Mouse (Mus musculus) heart, embryonic 14.5 days (tissue): ENCODE data around the gene Aldh2. TPM values are rescaled to one million over a fixed set of nuclear protein-coding genes. Genes with fewer than 3 reads are reported as not detected.
A peak's percentile ranks its signal among the peaks of the same experiment; 100 is the strongest.

Experiments used
- ATAC-seq: fragments of 200-750 bp; cut with Nextera tagmentation; 2 replicates; pipeline ENCODE4 v1.8.0; 2017; ENCODE audit warnings: low read depth, moderate TSS enrichment; ENCODE audit not compliant: insufficient number of reproducible peaks, insufficient read depth, low FRiP score
- H3K27ac ChIP-seq, 2 experiments: fragments of 200-500 bp in 1 of 2; fragments of 300-500 bp in 1 of 2; sonication (generic) in 1 of 2; replicated peaks in 1 of 2; 2 replicates each; pipeline ENCODE4 v1.5.1; 2012 to 2014; ENCODE audit warnings: low read depth in 2 of 2, low read length in 2 of 2, control low read depth in 1 of 2, mild to moderate bottlenecking in 1 of 2, mixed read lengths in 1 of 2; ENCODE audit not compliant: control insufficient read depth in 1 of 2, insufficient read depth in 1 of 2
- H3K27me3 ChIP-seq: fragments of 300-500 bp; sonication (generic); 2 replicates; pipeline ENCODE4 v1.6.1; 2014; ENCODE audit warnings: mild to moderate bottlenecking, low read length, control low read depth; ENCODE audit not compliant: control insufficient read depth, insufficient read depth
- H3K36me3 ChIP-seq: fragments of 300-500 bp; sonication (generic); 2 replicates; pipeline ENCODE4 v1.6.1; 2014; ENCODE audit warnings: mild to moderate bottlenecking, control low read depth, low read length, mixed read lengths; ENCODE audit not compliant: control insufficient read depth, insufficient read depth
- H3K4me1 ChIP-seq, 2 experiments: fragments of 200-500 bp in 1 of 2; fragments of 300-500 bp in 1 of 2; sonication (generic) in 1 of 2; 2 replicates each; pipeline ENCODE4 v1.6.1; 2012 to 2014; ENCODE audit warnings: low read length in 2 of 2, control low read depth in 1 of 2, mixed read lengths in 1 of 2; ENCODE audit not compliant: control insufficient read depth in 2 of 2, insufficient read depth in 2 of 2
- H3K4me2 ChIP-seq: fragments of 300-500 bp; sonication (generic); 2 replicates; pipeline ENCODE4 v1.6.1; 2014; ENCODE audit warnings: mild to moderate bottlenecking, low read length
- H3K4me3 ChIP-seq, 2 experiments: fragments of 200-500 bp in 1 of 2; fragments of 300-500 bp in 1 of 2; sonication (generic) in 1 of 2; 2 replicates each; pipeline ENCODE4 v1.5.1; 2012 to 2014; ENCODE audit warnings: low read length in 2 of 2, mild to moderate bottlenecking in 2 of 2, control low read depth in 1 of 2, low read depth in 1 of 2, moderate library complexity in 1 of 2; ENCODE audit not compliant: control insufficient read depth in 1 of 2, insufficient read depth in 1 of 2
- H3K9ac ChIP-seq: fragments of 300-500 bp; sonication (generic); 2 replicates; pipeline ENCODE4 v1.6.1; 2014; ENCODE audit warnings: mild to moderate bottlenecking, low read length
- H3K9me3 ChIP-seq: fragments of 300-500 bp; sonication (generic); 2 replicates; pipeline ENCODE4 v1.6.1; 2016; ENCODE audit warnings: low read length, control low read depth; ENCODE audit not compliant: control insufficient read depth
- WGBS: fragments of 180-500 bp; shearing (Covaris S2); extraction: QIAGEN DNeasy Blood & Tissue Kit; methylation state at CpG from one replicate; pipeline ENCODE4 v1.1.7; 2014; 5-methylcytosine and 5-hydroxymethylcytosine counted together
- polyA plus RNA-seq: library from polyadenylated mRNA; unstranded; fragments of >200 nt; fragmentation: Nextera tagmentation; extraction: Ambion mirVana; gene quantifications from 2 replicates; pipeline ENCODE4 v1.2.1, GENCODE M21; 2014

Aldh2 gene
- polyA plus RNA-seq, 1 experiment from 2014 or later = 32.0 TPM

- no peak overlapping the region for H3K9ac ChIP-seq
- no peaks in the 10 kb centered on the region for H3K27me3 ChIP-seq
- no peak overlapping the region for H3K27ac ChIP-seq
- no peak overlapping the region for H3K4me2 ChIP-seq
- WGBS = 71% methylated on average over 9 of the region's 9 CpGs
- no peak overlapping the region for H3K4me3 ChIP-seq
- ATAC-seq = no peak
- H3K4me1 ChIP-seq = peaks cover 3 to 5% of the 10 kb centered on the region in 2 experiments; a peak in 2 of 4 replicates
- no peaks in the 10 kb centered on the region for H3K9me3 ChIP-seq
- peaks cover 6% of the 10 kb centered on the region; the same call in 1 of the 2 replicates for H3K36me3 ChIP-seq
These were observed 23.7 kb downstream of the Aldh2 start for GRCm38 (mm10) chr5:121569881-121570420.

- H3K4me2 ChIP-seq = no peak overlapping the region
- H3K4me1 ChIP-seq = peaks cover 3 to 5% of the 10 kb centered on the region in 2 experiments; a peak in 2 of 4 replicates
- ATAC-seq = no peak
- 89% methylated on average over 16 of the region's 16 CpGs for WGBS
- no peak overlapping the region for H3K4me3 ChIP-seq
- H3K9me3 ChIP-seq = no peaks in the 10 kb centered on the region
- peaks cover 3% of the 10 kb centered on the region; the same call in 1 of the 2 replicates for H3K36me3 ChIP-seq
- no peak overlapping the region for H3K9ac ChIP-seq
- no peaks in the 10 kb centered on the region for H3K27me3 ChIP-seq
- no peak overlapping the region for H3K27ac ChIP-seq
These were observed 27.5 kb downstream of the Aldh2 start for GRCm38 (mm10) chr5:121566035-121566681.

GRCm38 (mm10) chr5:121564468-121564895 is 29.1 kb downstream of the Aldh2 start:
- ATAC-seq = no peak
- Histone ChIP-seq H3K4me3 (no peak overlapping the region; a peak in 1 of 4 replicates), H3K36me3 (peaks cover 3% of the 10 kb centered on the region; the same call in 1 of the 2 replicates), H3K9ac (0 out of 2 replicates have a peak overlapping the region, but pooled peaks have one; percentile 41), H3K27ac (no peak overlapping the region), H3K27me3 (no peaks in the 10 kb centered on the region), H3K4me2 (peak overlapping the region; percentile 51), H3K4me1 (peaks cover 3 to 5% of the 10 kb centered on the region in 2 experiments; a peak in 2 of 4 replicates), H3K9me3 (no peaks in the 10 kb centered on the region)
- WGBS = 12% methylated on average over 11 of the region's 11 CpGs

- H3K9me3 ChIP-seq = no peaks in the 10 kb centered on the region
- no peak overlapping the region for H3K9ac ChIP-seq
- no peaks in the 10 kb centered on the region for H3K27me3 ChIP-seq
- no peak for ATAC-seq
- H3K4me2 ChIP-seq = no peak overlapping the region
- no peak overlapping the region for H3K27ac ChIP-seq
- no peak overlapping the region for H3K4me3 ChIP-seq
- peaks cover 3 to 5% of the 10 kb centered on the region in 2 experiments; a peak in 2 of 4 replicates for H3K4me1 ChIP-seq
- no peaks in the 10 kb centered on the region for H3K36me3 ChIP-seq
- 83% methylated on average over 3 of the region's 3 CpGs for WGBS
These were observed 31.2 kb downstream of the Aldh2 start for GRCm38 (mm10) chr5:121562436-121562835.

GRCm38 (mm10) chr5:121549196-121549595 is 44.4 kb downstream of the Aldh2 start:
- no peak overlapping the region for H3K4me3 ChIP-seq
- no peaks in the 10 kb centered on the region for H3K36me3 ChIP-seq
- WGBS = 74% methylated on average over 7 of the region's 7 CpGs
- H3K4me2 ChIP-seq = no peak overlapping the region
- no peak for ATAC-seq
- H3K27me3 ChIP-seq = no peaks in the 10 kb centered on the region
- peaks cover 5 to 11% of the 10 kb centered on the region in 2 experiments for H3K4me1 ChIP-seq
- no peak overlapping the region for H3K9ac ChIP-seq
- H3K27ac ChIP-seq = no peak overlapping the region
- H3K9me3 ChIP-seq = peaks cover 5% of the 10 kb centered on the region; the same call in 1 of the 2 replicates

- no peak for ATAC-seq
These were observed 46.5 kb downstream of the Aldh2 start for GRCm38 (mm10) chr5:121547084-121547483.

GRCm38 (mm10) chr5:121546530-121546895 is 47.1 kb downstream of the Aldh2 start:
- WGBS = 34% methylated on average over 6 of the region's 6 CpGs
- ATAC-seq = no peak
- H3K9ac ChIP-seq = peak overlapping the region; percentile 88
- H3K4me3 ChIP-seq = peak overlapping the region; percentile 66 to 78
- no peaks in the 10 kb centered on the region for H3K36me3 ChIP-seq
- peaks cover 6 to 22% of the 10 kb centered on the region in 2 experiments for H3K4me1 ChIP-seq
- H3K9me3 ChIP-seq = peaks cover 5% of the 10 kb centered on the region; the same call in 1 of the 2 replicates
- H3K27me3 ChIP-seq = no peaks in the 10 kb centered on the region
- H3K27ac ChIP-seq = peak overlapping the region; percentile 16 to 94; a peak in 3 of 4 replicates
- H3K4me2 ChIP-seq = peak overlapping the region; percentile 92

More at GRCm38 (mm10) chr5:121547084-121547483, 46.5 kb downstream of the Aldh2 start:
- peaks cover 5% of the 10 kb centered on the region; the same call in 1 of the 2 replicates for H3K9me3 ChIP-seq
- no peak overlapping the region for H3K4me2 ChIP-seq
- H3K4me3 ChIP-seq = no peak overlapping the region
- no peak overlapping the region for H3K9ac ChIP-seq
- H3K27ac ChIP-seq = no peak overlapping the region
- 93% methylated on average over 3 of the region's 3 CpGs for WGBS
- no peaks in the 10 kb centered on the region for H3K27me3 ChIP-seq
- peaks cover 6 to 22% of the 10 kb centered on the region in 2 experiments for H3K4me1 ChIP-seq
- no peaks in the 10 kb centered on the region for H3K36me3 ChIP-seq
